Mouse (Mus musculus): ENCODE measurements around the gene Olfml2a.
A peak's percentile ranks its signal among the peaks of the same experiment; 100 is the strongest.

Olfml2a gene

DNA sequence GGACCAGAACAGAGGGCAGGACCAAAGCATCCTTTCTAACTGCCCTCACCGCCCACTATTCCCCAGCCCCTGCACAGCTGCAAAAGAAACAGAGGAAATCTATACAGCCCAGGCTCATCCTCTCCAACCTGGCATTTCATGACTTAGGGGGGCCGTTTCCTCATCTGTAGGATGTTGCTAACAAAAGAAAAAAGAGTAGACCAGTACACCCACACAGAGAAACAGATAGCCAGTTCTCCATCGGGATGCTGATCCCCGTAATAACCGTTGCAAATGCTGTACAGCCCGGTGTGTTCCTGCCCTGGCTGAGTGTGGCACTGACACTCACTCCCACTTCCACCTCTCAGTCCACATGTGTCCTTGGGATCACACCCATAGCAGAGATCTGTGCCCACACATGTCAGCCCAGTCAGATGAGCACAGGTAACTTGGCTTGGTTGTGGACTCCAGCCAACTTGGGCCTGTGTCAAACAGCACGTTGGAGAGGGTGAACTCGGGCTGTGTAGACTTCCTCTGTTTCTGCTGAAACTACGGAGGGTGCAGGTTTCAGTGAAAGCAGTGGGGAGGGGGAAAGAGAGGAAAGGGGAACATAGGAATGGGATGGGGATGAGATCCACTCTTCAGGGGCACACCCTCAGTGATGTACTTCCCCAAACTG is 5.1 kb downstream of the Olfml2a start:
- no peak for ATAC-seq (ENCODE audit: insufficient number of reproducible peaks, low FRiP score, low TSS enrichment)

DNA sequence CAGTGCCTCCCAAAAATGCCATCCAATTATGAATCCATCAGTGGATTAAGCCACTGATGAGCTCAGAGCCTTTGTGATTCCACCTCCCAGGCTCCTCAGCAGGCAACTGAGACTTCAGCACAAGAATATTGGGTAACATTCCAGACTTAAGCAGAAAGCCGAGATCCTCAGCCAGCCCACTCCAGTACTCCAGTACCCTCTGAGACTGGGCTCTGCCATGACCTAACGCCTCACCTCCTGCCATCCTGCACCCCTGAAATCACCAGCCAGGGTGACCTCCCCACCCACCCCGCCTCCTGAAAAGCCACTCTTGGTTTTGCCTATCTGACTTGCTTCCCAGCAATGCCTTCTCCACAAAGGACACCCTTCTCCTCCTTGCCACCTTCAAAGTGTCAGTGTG is 5.6 kb downstream of the Olfml2a start:
- no peak for ATAC-seq (ENCODE audit: insufficient number of reproducible peaks, low FRiP score, low TSS enrichment)

DNA sequence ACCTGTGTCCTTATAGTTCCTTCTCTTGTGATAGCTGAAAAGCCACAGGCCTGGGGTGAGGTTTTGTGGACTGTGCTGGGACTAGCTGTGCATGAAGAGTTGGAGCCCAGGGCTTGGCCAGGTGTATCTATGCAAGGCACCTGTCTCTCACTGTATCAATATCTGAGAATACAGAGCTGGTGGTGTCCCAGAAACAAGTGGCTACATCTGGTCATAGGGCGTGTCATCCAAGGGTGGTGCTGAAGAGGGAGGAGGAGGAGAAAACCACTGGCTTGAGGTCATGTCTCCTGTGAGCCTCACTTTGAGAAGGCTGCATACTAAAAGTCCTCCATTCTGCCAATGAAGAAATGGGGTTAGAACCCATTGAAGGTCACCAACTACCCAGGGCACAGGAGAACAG is 6.2 kb downstream of the Olfml2a start:
- ATAC-seq (ENCODE audit: insufficient number of reproducible peaks, low FRiP score, low TSS enrichment), result no peak

GRCm38 (mm10) chr2:38939047-38939446 is 7.3 kb downstream of the Olfml2a start:
- ATAC-seq (ENCODE audit: insufficient number of reproducible peaks, low FRiP score, low TSS enrichment), result no peak

DNA sequence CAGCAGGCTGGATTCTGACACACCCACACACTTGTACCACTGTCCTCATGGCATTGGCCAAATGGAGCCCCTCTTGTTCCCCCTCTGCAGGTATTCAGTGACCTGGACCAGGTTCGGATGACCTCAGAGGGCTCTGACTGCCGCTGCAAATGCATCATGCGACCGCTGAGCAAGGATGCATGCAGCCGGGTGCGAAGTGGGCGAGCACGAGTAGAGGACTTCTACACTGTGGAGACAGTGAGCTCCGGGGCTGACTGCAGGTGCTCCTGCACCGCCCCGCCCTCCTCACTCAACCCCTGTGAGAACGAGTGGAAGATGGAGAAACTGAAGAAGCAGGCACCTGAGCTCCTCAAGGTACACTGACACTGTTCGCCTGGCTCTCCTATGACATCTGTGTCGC is 9.6 kb downstream of the Olfml2a start:
- ATAC-seq (ENCODE audit: insufficient number of reproducible peaks, low FRiP score, low TSS enrichment), result no peak

DNA sequence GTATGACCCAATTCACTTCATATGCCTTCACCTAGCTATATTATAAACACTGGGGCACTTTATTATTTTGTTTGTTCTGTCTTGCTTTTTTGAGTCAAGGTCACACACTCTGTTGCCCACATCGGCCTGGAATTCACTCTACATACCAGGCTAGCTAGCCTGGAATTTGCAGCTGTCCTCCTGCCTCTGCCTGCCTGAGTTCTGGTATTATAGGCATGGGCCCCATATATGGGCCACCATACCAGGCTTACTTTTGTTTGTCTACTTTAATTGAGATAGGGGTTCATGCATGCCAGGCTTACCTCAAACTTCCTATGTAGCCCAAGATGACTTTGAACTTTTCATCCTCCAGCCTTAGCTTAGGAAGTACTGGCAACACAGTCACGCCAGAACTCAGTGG is 10.1 kb downstream of the Olfml2a start:
- ATAC-seq (ENCODE audit: insufficient number of reproducible peaks, low FRiP score, low TSS enrichment), result no peak

GRCm38 (mm10) chr2:38943161-38943560 is 11.4 kb downstream of the Olfml2a start:
- ATAC-seq (ENCODE audit: insufficient number of reproducible peaks, low FRiP score, low TSS enrichment), result no peak

DNA sequence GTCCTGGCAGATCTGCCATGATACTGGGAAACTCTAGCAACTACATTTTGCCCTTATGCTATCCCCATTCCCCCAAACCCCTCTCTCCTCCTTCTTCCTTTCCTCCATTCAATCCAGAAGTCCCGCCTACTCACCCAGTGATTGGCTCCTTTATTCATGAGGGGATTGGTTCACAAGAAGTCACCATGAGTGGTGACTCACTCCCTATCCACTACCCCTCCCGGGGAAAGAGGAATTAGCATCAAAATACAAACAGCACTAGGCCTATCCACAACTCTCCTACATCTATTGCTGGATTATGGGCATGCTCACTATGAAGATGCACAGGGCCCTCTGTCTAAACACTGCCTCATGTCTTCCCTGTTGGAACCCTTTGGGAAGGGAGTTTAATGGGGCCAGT is 12.2 kb downstream of the Olfml2a start:
- ATAC-seq (ENCODE audit: insufficient number of reproducible peaks, low FRiP score, low TSS enrichment), result no peak

DNA sequence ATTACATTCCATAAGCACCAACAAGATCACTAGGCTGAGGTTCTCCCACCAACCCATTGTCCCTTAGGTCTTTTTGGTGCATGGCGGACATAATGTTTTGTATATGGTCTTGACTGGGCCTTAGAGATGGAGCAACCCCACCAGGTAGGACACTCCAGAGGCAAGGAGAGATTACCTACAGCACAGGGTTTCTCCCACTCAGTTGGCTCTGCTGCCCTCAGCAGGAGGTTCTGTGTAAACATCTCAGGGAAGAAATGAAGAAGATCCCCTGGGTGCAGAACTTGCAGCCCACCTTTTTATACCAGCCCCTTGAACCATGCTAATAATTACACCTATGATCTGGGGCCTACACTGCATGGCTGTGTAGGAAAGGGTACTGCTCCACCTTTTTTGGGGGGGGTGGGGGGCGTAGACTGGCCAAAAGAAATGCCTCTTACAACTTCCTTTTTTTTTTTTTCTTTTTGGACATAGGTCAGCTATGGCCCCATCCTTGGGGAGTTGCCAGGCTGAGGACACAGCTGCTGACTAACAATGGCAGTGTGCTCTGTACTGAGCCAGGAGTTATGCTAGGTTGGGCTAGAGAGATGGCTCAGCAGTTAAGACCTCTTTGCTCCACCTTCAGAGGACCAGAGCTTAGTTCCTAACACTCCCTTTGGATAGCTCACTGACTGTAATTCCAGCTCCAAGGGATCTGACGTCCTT is 12.8 kb downstream of the Olfml2a start:
- ATAC-seq (ENCODE audit: insufficient number of reproducible peaks, low FRiP score, low TSS enrichment), result no peak

- ATAC-seq (ENCODE audit: insufficient number of reproducible peaks, low FRiP score, low TSS enrichment), result no peak
Observed at GRCm38 (mm10) chr2:38947566-38947965, 15.8 kb downstream of the Olfml2a start.

GRCm38 (mm10) chr2:38950281-38950719 is 18.5 kb downstream of the Olfml2a start:
- peak; percentile 74 for ATAC-seq (ENCODE audit: insufficient number of reproducible peaks, low FRiP score, low TSS enrichment)

- no peak for ATAC-seq (ENCODE audit: insufficient number of reproducible peaks, low FRiP score, low TSS enrichment)
Observed at GRCm38 (mm10) chr2:38953152-38953883, 21.5 kb downstream of the Olfml2a start.

- no peak for ATAC-seq (ENCODE audit: insufficient number of reproducible peaks, low FRiP score, low TSS enrichment)
Observed at GRCm38 (mm10) chr2:38956062-38956461, 24.3 kb downstream of the Olfml2a start.

GRCm38 (mm10) chr2:38957671-38958223 is 26.0 kb downstream of the Olfml2a start:
- no peak for ATAC-seq (ENCODE audit: insufficient number of reproducible peaks, low FRiP score, low TSS enrichment)

DNA sequence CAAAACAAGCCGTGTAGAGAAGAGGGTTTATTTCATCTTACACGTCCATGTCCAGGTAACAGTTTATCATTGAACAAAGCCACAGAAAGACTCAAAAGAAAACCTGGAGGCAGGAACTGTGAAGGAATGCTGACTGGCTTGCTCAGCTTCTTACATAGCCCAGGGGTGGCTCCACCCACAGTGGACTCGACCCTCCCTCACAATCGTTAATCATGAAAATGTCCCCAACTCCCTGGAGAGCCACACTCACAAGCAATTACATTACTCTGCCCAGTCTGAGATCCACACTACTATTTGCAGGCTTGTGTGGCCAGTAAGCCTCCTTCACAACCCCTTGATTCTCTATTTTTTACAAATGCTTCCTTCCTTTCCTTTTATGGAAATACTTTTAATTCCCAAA is 32.4 kb downstream of the Olfml2a start:
- ATAC-seq (ENCODE audit: insufficient number of reproducible peaks, low FRiP score, low TSS enrichment), result no peak

DNA sequence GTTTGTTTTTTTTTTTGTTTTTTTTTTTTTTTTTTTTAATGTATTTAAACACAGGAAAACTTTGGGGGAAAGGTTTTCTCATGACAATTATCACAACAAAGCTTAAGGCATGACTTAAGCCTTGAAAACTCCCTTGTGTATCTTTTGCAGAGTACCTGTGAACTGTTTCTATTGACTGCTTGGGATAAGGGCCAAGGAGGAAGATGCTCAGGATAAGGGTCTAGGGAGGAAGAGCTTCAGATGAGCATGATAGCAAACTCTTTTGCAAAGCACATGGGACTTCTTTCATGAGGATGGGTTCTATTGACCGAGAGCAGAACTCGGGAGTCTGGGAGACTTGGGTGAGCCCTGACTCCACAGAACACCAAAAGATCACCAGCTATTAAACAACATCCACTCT is 37.9 kb downstream of the Olfml2a start:
- ATAC-seq (ENCODE audit: insufficient number of reproducible peaks, low FRiP score, low TSS enrichment), result no peak

- no peak for ATAC-seq (ENCODE audit: insufficient number of reproducible peaks, low FRiP score, low TSS enrichment)
Observed at GRCm38 (mm10) chr2:38970057-38970456, 38.3 kb downstream of the Olfml2a start.

- no peak for ATAC-seq (ENCODE audit: insufficient number of reproducible peaks, low FRiP score, low TSS enrichment)
Observed at GRCm38 (mm10) chr2:38973223-38973622, 41.4 kb downstream of the Olfml2a start.

- ATAC-seq (ENCODE audit: insufficient number of reproducible peaks, low FRiP score, low TSS enrichment), result no peak
Observed at GRCm38 (mm10) chr2:38973701-38974100, 41.9 kb downstream of the Olfml2a start.

- no peak for ATAC-seq (ENCODE audit: insufficient number of reproducible peaks, low FRiP score, low TSS enrichment)
Observed at GRCm38 (mm10) chr2:38974171-38974570, 42.4 kb downstream of the Olfml2a start.

GRCm38 (mm10) chr2:38975181-38975580 is 43.4 kb downstream of the Olfml2a start:
- ATAC-seq (ENCODE audit: insufficient number of reproducible peaks, low FRiP score, low TSS enrichment), result no peak

All from cerebellum, adult (tissue).